Mouse (Mus musculus) cerebellum, adult 2 months (tissue): ENCODE results near the gene Sec23ip.

ENCODE experiments used
- CTCF ChIP-seq: fragments of 200-500 bp; IDR thresholded peaks from 2 replicates; pipeline ENCODE4 v1.5.1; 2011; ENCODE audit warnings: low read depth, mild to moderate bottlenecking, control low read depth, low read length, moderate library complexity, borderline replicate concordance; ENCODE audit not compliant: insufficient read depth
- POLR2A ChIP-seq: fragments of 200-500 bp; IDR thresholded peaks from 2 replicates; pipeline ENCODE4 v1.6.1; 2011; ENCODE audit warnings: low read length, control low read depth, borderline replicate concordance; ENCODE audit not compliant: insufficient read depth

DNA sequence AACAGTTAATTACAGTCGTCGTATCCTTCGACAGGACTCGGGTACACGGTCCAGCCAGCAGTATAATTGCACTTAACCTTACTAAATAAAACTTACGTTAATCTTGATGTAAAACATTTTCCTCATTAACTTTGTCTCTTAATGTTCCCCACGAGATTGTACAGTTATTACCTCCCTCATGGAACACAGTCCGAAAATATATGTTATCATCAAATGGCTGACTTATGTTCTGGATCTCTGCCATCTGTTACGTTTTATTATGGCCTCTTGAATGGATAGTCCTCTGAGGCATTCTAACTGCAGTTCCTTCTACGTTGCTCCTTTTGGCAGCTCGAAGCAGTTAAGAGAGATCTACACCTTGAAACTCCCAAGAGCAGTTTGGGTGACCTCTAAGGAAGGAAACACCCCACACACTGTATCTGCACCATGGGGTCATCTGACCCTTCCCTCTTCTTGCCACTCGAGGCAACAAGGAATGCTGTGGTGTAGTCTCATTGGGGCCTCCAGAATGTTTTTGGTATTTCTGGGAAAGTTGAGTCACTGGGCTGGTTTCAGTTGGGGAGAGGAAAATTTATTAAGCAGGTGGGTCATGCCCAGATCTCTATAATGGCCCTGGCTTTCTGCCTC is 87.8 kb downstream of the Sec23ip start:
- TF ChIP-seq POLR2A, result no peak
- no peak for TF ChIP-seq CTCF
